Mouse (Mus musculus): ENCODE measurements at regions not wholly inside any gene's neighbourhood (a gene's known extent, or its start where the extent isn't known, plus 50 kb on each side); places are given as distances from the start of the nearest gene placed in this dataset.

DNA sequence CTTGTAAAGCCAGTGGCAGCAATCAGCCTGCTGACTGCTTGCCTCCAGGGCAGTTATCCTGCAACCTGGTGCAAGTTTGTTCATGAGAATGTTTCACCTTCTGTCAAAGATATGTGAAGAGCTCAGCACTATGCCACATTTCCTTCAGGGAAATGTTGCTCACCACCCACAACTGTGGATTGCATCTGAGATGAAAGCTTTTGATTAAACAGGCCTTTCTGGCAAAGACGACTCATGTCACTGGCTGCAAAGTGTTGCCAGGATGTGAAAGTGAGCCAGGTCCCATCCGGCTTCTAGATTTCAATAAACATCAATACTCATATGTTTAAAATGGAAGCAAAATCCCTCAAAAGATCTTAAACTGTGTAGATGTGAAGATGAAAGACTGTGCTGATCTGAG, 2121.0 kb downstream of the Gm37988 start:
- DNase-seq = no peak

DNA sequence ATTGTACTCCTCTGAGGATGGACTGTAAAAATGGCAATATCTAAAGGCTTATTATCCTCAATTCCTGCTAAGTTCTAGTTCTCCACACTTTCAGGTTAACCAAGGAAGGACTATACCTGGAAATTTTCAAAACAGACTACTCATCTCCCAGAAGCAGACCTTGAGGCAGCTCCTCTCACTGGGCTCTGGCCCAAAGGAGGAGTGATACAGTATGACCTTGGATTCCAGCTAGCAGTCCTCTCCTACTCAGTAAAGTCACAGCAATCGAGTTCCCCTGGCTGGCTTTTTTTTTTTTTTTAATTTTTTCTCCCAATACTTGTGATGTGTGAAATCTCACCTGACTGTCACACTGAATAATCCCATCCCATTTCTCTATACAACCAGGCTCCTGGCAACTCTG, 2124.2 kb downstream of the Gm37988 start:
- no peak for DNase-seq

DNA sequence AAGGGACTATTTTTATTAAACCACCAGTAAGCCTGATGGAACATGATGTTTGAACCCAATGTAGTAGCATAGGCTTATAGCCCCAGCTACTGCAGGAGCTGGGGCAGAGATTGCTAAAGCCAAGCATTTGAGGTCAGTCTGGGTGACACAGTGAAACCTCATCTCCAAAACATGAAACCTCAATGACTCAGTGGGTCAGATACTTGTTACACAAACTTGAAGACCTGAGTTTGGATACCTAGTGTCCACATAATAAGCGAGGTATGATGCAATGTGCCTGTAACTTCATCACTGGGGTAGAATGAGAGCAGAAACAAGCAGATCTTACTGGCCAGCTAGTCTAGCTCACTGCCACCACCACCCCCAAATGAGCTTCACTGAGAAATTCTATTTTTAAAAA, 2162.1 kb downstream of the Gm37988 start:
- no peak for DNase-seq

DNA sequence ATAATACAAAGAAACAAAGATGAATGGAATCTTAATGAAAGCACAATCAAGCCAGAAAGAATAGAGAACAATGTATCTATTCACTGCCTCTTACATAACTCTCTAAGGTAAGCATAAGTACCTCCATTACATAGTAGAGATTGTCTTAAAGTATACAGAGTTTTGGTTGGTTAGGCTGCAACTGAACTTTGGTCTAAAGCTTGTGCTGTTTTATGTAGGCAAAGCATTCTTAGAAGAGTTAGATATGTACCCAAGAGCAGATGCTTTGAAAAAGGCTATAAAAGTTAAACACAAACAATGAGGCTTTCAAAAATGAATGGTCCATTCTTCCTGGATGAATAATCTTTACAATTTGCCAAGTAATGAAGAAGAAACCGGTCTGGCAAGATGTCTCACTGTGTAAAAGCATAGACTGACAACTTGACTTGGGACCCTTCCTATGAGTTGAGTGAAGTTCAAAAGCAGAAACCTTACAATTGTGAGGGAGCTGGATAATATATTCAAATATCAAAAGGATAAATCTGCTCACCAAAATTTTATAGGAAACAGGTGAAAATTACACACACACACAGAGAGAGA, 2166.1 kb downstream of the Gm37988 start:
- DNase-seq = no peak

DNA sequence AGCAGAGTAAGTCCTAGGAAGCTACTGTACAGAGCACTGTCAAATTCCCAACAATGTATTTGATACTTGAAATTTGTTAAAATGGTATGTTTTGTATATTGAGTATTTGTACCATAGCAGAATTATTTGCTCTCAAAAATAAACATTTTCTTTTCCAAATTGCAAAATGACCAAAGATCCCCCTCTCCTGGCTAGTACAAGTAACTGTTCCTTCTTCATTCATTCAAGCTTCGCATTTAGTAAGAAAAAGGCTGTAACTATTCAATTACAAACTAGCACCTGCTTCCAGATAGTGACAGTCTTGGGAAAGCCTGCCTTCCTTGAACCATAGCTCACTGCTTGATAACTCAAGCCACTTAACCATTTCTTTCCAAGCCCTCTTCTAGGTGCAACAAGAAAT, 2171.9 kb downstream of the Gm37988 start:
- no peak for DNase-seq

DNA sequence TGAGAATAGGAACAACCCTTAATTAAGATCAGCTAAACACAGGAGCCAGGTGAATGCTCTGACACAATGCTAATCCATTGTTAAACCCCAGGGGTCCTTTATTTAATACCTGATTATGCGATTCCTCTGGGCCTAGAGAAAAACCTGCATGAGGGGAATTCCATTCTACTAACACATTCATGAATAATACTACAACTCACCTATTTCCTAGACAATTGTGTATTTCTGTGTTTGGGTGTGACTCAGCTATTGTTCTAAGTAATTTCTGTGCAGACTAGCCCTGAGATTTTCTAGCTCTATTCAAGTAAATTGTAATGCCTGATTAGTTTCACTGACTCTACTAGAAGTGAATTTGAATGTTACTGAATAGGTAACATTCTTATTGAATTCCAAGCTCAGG, 2176.5 kb downstream of the Gm37988 start:
- no peak for DNase-seq

DNA sequence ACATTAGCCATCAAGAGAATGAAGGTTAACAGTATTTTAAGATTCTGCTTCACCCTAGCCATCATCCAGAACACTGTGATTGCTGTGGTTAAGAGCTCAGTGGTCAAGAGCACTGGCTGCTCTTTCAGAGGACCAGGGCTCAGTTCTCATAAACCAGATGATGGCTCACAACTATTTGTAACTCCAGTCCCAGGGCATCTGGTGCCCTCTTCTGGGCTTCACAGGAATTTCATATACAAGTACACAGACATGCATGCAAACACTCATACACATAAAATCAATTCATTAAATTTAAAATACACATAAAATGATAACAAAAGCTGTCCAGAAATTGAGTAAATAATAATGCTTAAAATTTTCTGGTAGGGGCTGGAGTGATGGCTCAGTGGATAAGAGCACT, 2189.9 kb downstream of the Gm37988 start:
- DNase-seq = no peak

DNA sequence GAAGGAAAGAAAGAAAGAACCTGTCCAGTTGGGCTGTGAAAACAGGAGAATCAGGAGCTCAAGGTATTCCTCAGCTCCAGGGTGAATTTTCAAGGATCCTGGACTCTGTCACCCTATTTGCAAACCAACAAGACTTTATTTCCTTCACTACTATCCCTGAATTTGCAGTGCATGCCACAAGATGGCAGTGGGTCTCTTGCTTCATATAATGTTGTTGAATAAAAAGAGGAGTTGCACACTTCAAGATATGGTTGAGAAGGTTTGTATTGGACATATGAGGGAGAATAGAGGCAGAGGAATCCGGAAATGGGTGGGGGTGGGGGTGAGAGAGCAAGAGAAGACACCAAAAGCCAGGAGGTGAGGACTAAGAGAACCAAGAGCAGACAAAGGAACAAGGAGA, 2202.5 kb downstream of the Gm37988 start:
- peak; percentile 39 to 62 for DNase-seq
